Mouse (Mus musculus): Measurements from ENCODE around the gene Lag3. TPM values are rescaled to one million over a fixed set of nuclear protein-coding genes. Genes with fewer than 3 reads are reported as not detected.

Lag3 gene
- polyA plus RNA-seq, 1 experiment from 2014 or later = 1.4 TPM

DNA sequence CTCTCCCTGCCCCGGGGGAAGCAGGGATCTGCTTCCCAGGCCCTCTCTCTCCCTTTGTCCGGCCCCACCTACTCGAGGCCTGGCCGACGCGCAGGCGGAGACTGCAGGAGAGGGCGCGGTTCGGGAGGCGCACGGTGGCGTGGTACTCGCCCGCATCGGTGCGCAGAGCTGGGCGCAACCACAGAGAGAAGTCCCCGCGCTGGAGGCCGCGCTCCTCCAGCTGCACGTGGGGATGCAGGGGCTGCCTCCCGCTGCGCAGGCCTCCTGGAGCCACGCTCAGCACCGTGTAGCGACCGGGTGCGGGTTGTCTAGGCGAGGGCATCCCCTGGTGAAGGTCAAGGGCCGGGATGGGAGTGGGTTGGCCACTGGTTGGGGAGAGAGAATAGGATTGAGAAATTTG is 1.5 kb downstream of the Lag3 start:
- peaks cover 26% of the 10 kb centered on the region for H3K36me3 ChIP-seq (ENCODE audit: insufficient read depth)
- peak overlapping the region; percentile 18 for H3K4me3 ChIP-seq (ENCODE audit: low read depth, low read length)
- DNase-seq (peak; percentile 45), ATAC-seq (ENCODE audit: insufficient read depth) (0 out of 2 replicates have a peak, but pooled peaks have one; percentile 19)
- H3K27ac ChIP-seq (ENCODE audit: low read depth) = no peak overlapping the region
- H3K4me2 ChIP-seq = peak overlapping the region; percentile 55
- peaks cover 9% of the 10 kb centered on the region for H3K4me1 ChIP-seq (ENCODE audit: insufficient read depth)
- peaks cover 10% of the 10 kb centered on the region; the same call in 1 of the 2 replicates for H3K27me3 ChIP-seq (ENCODE audit: insufficient read depth, low read length)
- H3K9ac ChIP-seq = peak overlapping the region; percentile 48
- H3K9me3 ChIP-seq (ENCODE audit: low read depth, low read length) = no peaks in the 10 kb centered on the region
- TF ChIP-seq CTCF (IDR thresholded peaks at IDR 0.05; ENCODE audit: low read depth) = no peak
- 7% methylated on average over 32 of the region's 32 CpGs for WGBS

DNA sequence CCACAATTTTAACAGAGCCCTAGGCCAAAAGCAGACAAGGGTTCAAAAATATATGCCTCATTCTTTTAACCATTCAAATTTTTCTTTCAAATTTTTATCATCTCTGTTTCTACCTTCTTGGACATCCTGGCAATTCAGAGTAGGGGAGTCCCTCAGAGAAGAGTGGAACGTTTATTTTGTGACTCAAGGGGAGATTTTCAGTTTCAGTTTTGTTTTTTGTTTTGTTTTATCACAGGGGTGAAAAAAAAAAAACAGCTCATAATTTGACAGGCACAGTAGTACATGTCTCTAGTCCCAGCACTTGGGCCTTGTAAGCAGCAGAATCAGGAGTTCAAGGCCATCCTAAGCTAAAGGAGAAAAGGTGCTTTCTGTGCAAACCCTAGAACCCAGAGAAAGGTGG is 3.7 kb downstream of the Lag3 start:
- no peak for ATAC-seq (ENCODE audit: insufficient read depth)
- no peak for TF ChIP-seq CTCF (IDR thresholded peaks at IDR 0.05; ENCODE audit: low read depth)

DNA sequence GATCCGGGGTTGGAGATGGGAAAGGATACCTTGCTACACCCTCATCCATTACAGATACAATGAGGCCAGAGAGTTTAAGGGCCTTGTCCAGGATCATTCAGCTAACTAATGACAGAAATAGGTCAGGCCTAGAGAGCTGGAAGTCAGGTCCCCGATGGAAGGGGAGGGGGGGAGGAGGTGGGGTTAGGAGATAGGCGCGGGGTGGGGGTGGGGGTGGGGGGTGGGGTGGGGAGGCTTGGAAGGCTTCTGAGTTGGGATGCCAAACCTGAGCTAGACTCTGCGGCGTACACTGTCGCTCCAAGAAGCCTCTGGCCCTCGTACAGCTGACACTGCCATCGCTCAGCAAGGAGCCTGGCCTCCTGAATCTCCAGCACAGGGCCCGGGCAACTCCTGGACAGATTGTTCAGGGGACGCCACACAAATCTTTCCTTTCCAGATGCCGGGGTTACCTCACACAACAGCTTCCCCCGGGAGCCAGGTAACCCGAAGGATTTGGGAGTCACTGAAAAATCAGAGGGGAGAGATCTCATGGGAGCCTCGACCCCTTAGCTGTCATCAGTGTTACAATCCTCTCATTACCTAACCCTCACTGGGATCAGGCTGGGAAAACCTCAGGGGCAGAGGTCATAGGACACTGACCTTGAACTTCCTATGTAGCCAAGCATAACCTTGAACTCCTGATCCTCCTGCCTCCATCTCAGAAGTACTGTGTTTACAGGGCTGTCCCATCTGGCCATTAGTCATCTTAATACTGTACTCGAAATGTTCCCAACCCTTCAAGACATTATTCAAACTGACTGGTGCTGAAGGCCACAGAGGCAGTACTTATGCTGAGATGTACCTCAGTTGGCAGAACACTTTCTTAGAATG is 6.3 kb downstream of the Lag3 start:
- Histone ChIP-seq H3K9me3 (ENCODE audit: low read depth, low read length) (no peaks in the 10 kb centered on the region), H3K9ac (peak overlapping the region; percentile 75), H3K4me3 (ENCODE audit: low read depth, low read length) (peak overlapping the region; percentile 50), H3K4me1 (ENCODE audit: insufficient read depth) (peaks cover 14% of the 10 kb centered on the region), H3K4me2 (peak overlapping the region; percentile 93), H3K27ac (ENCODE audit: low read depth) (peak overlapping the region; percentile 98), H3K36me3 (ENCODE audit: insufficient read depth) (no peaks in the 10 kb centered on the region), H3K27me3 (ENCODE audit: insufficient read depth, low read length) (peaks cover 7% of the 10 kb centered on the region; the same call in 1 of the 2 replicates)
- ATAC-seq (ENCODE audit: insufficient read depth) (0 out of 2 replicates have a peak, but pooled peaks have one; percentile 3), DNase-seq (no peak)
- 29% methylated on average over 16 of the region's 16 CpGs for WGBS
- no peak for TF ChIP-seq CTCF (IDR thresholded peaks at IDR 0.05; ENCODE audit: low read depth)

More for the DNA sequence above, 3.7 kb downstream of the Lag3 start:
- DNase-seq = no peak
- Histone ChIP-seq H3K9ac (no peak overlapping the region), H3K27me3 (ENCODE audit: insufficient read depth, low read length) (peaks cover 10% of the 10 kb centered on the region; the same call in 1 of the 2 replicates), H3K27ac (ENCODE audit: low read depth) (no peak overlapping the region), H3K36me3 (ENCODE audit: insufficient read depth) (0 out of 2 replicates have a peak, but pooled peaks cover 4% of the 10 kb centered on the region), H3K9me3 (ENCODE audit: low read depth, low read length) (no peaks in the 10 kb centered on the region), H3K4me2 (no peak overlapping the region), H3K4me1 (ENCODE audit: insufficient read depth) (peaks cover 15% of the 10 kb centered on the region), H3K4me3 (ENCODE audit: low read depth, low read length) (no peak overlapping the region)
- WGBS = 71% methylated on average over 1 of the region's 1 CpGs

DNA sequence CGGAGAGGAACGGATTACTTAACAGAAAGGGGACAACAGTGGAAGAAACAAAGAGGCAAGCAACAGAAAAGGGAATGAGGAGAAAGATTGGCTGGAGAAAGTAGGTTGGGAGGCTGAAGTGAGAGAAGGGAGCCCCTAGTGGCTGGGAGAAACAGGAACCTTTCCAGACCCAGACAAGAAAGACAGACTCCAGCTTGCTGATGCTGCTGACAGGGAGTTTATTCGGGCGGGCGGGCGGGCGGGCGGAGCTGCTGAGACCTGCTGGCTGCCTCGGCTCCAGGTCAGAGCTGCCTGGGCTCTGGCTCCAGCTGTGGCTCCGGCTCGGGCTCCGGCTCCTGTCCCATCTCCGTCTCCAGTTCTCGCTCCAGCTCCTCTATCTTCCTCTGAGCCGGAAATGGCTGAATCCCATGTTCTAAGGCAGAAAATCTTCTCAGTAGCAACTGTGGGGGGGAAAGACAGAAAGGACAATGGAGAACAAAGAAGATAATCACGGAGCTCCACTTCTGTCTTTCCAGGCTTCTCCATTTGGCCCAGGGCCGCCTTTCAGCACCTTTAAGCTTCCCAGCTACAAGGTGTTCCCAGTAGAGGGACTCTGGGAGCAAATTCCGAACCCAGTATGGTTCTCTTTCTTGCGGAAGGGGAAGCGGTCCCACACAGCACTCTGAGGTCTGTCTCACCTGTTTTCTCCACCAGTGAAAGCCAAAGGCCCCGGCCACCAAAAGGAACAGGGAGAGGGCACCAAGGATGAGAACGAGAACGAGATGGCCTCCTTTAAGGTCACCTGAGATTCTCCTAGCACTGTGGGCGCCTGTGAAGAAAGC is 7.1 kb downstream of the Lag3 start:
- 7% methylated on average over 24 of the region's 24 CpGs for WGBS
- H3K4me1 ChIP-seq (ENCODE audit: insufficient read depth) = peaks cover 8% of the 10 kb centered on the region; the same call in 1 of the 2 replicates
- DNase-seq = peak; percentile 92
- ATAC-seq (ENCODE audit: insufficient read depth) = peak; percentile 81
- no peaks in the 10 kb centered on the region for H3K9me3 ChIP-seq (ENCODE audit: low read depth, low read length)
- peak overlapping the region; percentile 98 for H3K27ac ChIP-seq (ENCODE audit: low read depth)
- H3K9ac ChIP-seq = peak overlapping the region; percentile 75
- peak overlapping the region; percentile 93 for H3K4me2 ChIP-seq
- H3K4me3 ChIP-seq (ENCODE audit: low read depth, low read length) = peak overlapping the region; percentile 50
- H3K36me3 ChIP-seq (ENCODE audit: insufficient read depth) = no peaks in the 10 kb centered on the region
- no peaks in the 10 kb centered on the region for H3K27me3 ChIP-seq (ENCODE audit: insufficient read depth, low read length)
- TF ChIP-seq CTCF (IDR thresholded peaks at IDR 0.05; ENCODE audit: low read depth) = peak; percentile 76

DNA sequence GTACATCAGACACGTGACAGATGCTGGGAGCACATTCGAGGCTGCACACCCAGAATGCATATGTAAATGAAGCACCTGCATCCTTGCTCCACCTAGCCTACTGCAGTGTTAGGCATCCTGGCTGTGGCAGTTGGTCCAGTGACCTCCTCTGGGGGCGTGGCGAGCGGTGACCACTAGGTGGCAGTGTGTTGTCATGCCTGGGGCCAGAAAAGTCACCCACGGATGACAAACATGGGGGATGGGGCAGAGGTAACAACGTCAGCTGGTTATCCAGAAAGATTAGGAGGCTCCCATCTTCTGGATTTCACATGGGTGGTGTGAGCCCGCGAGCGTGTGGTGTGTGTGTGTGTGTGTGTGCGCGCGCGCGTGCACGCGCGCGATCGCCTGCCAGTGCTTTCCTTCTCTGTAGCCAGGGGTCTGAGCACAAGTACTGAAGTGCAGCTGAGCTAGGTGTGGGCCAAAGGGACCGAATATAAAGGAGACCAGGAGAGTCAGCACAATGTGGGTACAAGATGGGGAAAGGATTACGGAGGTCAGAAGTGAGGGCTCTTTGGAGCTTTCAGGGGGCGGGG is 7.8 kb downstream of the Lag3 start:
- DNase-seq (peak; percentile 98), ATAC-seq (ENCODE audit: insufficient read depth) (peak; percentile 82)
- H3K36me3 ChIP-seq (ENCODE audit: insufficient read depth) = no peaks in the 10 kb centered on the region
- peak overlapping the region; percentile 75 for H3K9ac ChIP-seq
- TF ChIP-seq CTCF (IDR thresholded peaks at IDR 0.05; ENCODE audit: low read depth) = peak; percentile 100
- H3K27me3 ChIP-seq (ENCODE audit: insufficient read depth, low read length) = no peaks in the 10 kb centered on the region
- H3K4me1 ChIP-seq (ENCODE audit: insufficient read depth) = peaks cover 8% of the 10 kb centered on the region; the same call in 1 of the 2 replicates
- H3K9me3 ChIP-seq (ENCODE audit: low read depth, low read length) = no peaks in the 10 kb centered on the region
- H3K4me2 ChIP-seq = peak overlapping the region; percentile 93
- WGBS = under 1% methylated on average over 23 of the region's 23 CpGs
- peak overlapping the region; percentile 98 for H3K27ac ChIP-seq (ENCODE audit: low read depth)
- peak overlapping the region; percentile 50 for H3K4me3 ChIP-seq (ENCODE audit: low read depth, low read length)

DNA sequence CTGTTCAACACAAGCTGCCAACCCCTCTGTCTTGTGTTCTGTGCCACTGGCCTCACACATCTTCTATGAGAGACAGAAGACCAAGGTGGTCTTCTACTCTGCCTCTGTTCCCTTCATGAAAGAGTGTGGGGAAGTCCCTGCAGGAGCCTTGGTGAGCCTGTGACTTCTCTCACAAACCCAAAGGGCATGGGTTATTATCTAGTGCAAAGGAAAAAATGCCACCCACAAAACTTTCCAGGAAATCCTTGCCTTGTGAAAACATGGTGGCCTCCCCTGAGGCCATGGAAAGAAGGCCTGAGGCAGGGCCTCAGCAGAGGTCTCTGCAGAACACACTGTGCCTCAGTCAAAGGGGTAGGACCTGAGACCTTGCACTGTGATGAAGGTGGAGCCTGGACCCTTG is 9.7 kb downstream of the Lag3 start:
- DNase-seq (no peak), ATAC-seq (ENCODE audit: insufficient read depth) (no peak)
- Histone ChIP-seq H3K9ac (no peak overlapping the region), H3K36me3 (ENCODE audit: insufficient read depth) (no peaks in the 10 kb centered on the region), H3K4me2 (no peak overlapping the region), H3K9me3 (ENCODE audit: low read depth, low read length) (no peaks in the 10 kb centered on the region), H3K27me3 (ENCODE audit: insufficient read depth, low read length) (no peaks in the 10 kb centered on the region), H3K27ac (ENCODE audit: low read depth) (no peak overlapping the region), H3K4me3 (ENCODE audit: low read depth, low read length) (no peak overlapping the region), H3K4me1 (ENCODE audit: insufficient read depth) (peaks cover 8% of the 10 kb centered on the region; the same call in 1 of the 2 replicates)
- TF ChIP-seq CTCF (IDR thresholded peaks at IDR 0.05; ENCODE audit: low read depth) = no peak
